Mouse (Mus musculus) gastrocnemius, postnatal 14 days (tissue): ENCODE measurements around the gene Utf1. TPM values are rescaled to one million over a fixed set of nuclear protein-coding genes. Genes with fewer than 3 reads are reported as not detected.

ENCODE experiments used
- microRNA-seq, 2 experiments: library from miRNA; unstranded; fragments of <30 nt; microRNA quantifications; one replicate each; pipeline ENCODE4 v1.2.0; 2021
- total RNA-seq, 2 experiments: library from RNA; stranded (reverse); gene quantifications; 2 replicates each; pipeline ENCODE4 v1.2.3; 2021

The Utf1 gene
- total RNA-seq, 2 experiments from 2014 or later: not detected

Small RNA genes within 50 kb of the gene (microRNA-seq; reads per million reads assigned to microRNA genes)
- gene Mir202: 0 reads per million in 2 experiments
- gene Mir7062: 0 to 0.50 reads per million in 2 experiments
- 0 reads per million in 2 experiments for gene mmu-mir-7686

Other genes starting within 250 kb of the Utf1 start
- under 1 TPM; 0.14 to 0.22 TPM for gene Adgra1, start 109.6 kb upstream of the Utf1 start, total RNA-seq
- gene Kndc1, start 49.1 kb upstream of the Utf1 start, total RNA-seq: under 1 TPM; 0.04 to 0.08 TPM
- gene 6430531B16Rik, start 35.0 kb downstream of the Utf1 start, total RNA-seq: not detected
- under 1 TPM; 0.59 to 0.75 TPM for gene Adam8, start 48.8 kb downstream of the Utf1 start, total RNA-seq
- 1 to 10 TPM; 6.9 to 7.4 TPM for gene Zfp511, start 92.6 kb downstream of the Utf1 start, total RNA-seq
- gene Tubgcp2, start 92.9 kb downstream of the Utf1 start, total RNA-seq: 10 to 100 TPM; 16.3 to 18.1 TPM
- gene Msx3, start 105.3 kb downstream of the Utf1 start, total RNA-seq: not detected
- gene Caly, start 138.8 kb downstream of the Utf1 start, total RNA-seq: under 1 TPM; 0.31 to 0.53 TPM
- gene Prap1, start 149.6 kb downstream of the Utf1 start, total RNA-seq: not detected
- 10 to 100 TPM; 33.6 to 43.7 TPM for gene Fuom, start 158.7 kb downstream of the Utf1 start, total RNA-seq
- gene Paox, start 172.0 kb downstream of the Utf1 start, total RNA-seq: 1 to 10 TPM; 3.7 to 4.7 TPM
- 100 to 1,000 TPM in 1 of 2 experiments, 10 to 100 TPM in 1; 91.8 to 114 TPM for gene Echs1, start 172.7 kb downstream of the Utf1 start, total RNA-seq
- gene Mtg1, start 193.8 kb downstream of the Utf1 start, total RNA-seq: 10 to 100 TPM; 22.9 to 23.6 TPM
- under 1 TPM; 0.23 to 0.47 TPM for gene Sprn, start 211.1 kb downstream of the Utf1 start, total RNA-seq
- not detected for gene Olfr522, start 221.0 kb downstream of the Utf1 start, total RNA-seq
- gene Olfr523, start 229.4 kb downstream of the Utf1 start, total RNA-seq: not detected